ENCODE assay signal across 18 mouse cellular contexts in genomic region chr10:17075147-17075546, GRCm38 (mm10).
DNase-seq lines count a peak whose midpoint lies in the region; ATAC-seq and TF ChIP-seq lines count a peak whose summit lies in the region.
"Had no signal": no experiment of that assay in that cellular context is flagged by ENCODE, and none has a peak within 500 bp of the region (broad histone marks: within the 10 kb centered on the region; RNA-seq: fewer than 3 reads in every experiment).

No protein-coding gene starts in this region.

- H3K27ac ChIP-seq in kidney, postnatal 0 days = no peak overlapping the region
- no peak overlapping the region for H3K27ac ChIP-seq in kidney, embryonic 16.5 days (ENCODE audit: low read length)
- 0 out of 2 replicates have a peak overlapping the region, but pooled peaks have one; percentile 17 for H3K27ac ChIP-seq in embryonic facial prominence, embryonic 15.5 days (replicated peaks)
- 0 out of 2 replicates have a peak overlapping the region, but pooled peaks have one; percentile 13 for H3K27ac ChIP-seq in limb, embryonic 15.5 days
- H3K27ac ChIP-seq: gastrocnemius, adult 2 months; hindbrain, embryonic 15.5 days; liver, embryonic 15.5 days; macrophage; midbrain, embryonic 15.5 days had no signal

- no peak for TF ChIP-seq CTCF in kidney, postnatal 0 days (IDR thresholded peaks at IDR 0.05; ENCODE audit: low read depth)

- peak; percentile 14 for DNase-seq in kidney, postnatal 0 days (ENCODE audit: low spot score)
- peak; percentile 94 for DNase-seq in NIH3T3 (ENCODE audit: low read depth)
- DNase-seq in urinary bladder, postnatal 10 days (ENCODE audit: low spot score) = no peak
- DNase-seq in adrenal gland, adult 8-10 months = no peak
- DNase-seq: adrenal gland, postnatal 10 days; cerebellum, postnatal 10 days; gastrocnemius, adult 2 months; kidney, adult 18-20 months; thymus, postnatal 4 days had no signal

- H3K4me1 ChIP-seq in kidney, postnatal 0 days (replicated peaks; ENCODE audit: insufficient read depth, low read length) = no peaks in the 10 kb centered on the region
- peaks cover 3% of the 10 kb centered on the region; the same call in 1 of the 2 replicates for H3K4me1 ChIP-seq in kidney, embryonic 16.5 days (ENCODE audit: insufficient read depth, low read length)
- H3K4me1 ChIP-seq in embryonic facial prominence, embryonic 15.5 days = peaks cover 9% of the 10 kb centered on the region
- H3K4me1 ChIP-seq in limb, embryonic 15.5 days = peaks cover 15% of the 10 kb centered on the region
- H3K4me1 ChIP-seq: hindbrain, embryonic 15.5 days; liver, embryonic 15.5 days had no signal

- no peak overlapping the region for H3K4me3 ChIP-seq in kidney, postnatal 0 days (replicated peaks; ENCODE audit: low read depth, low read length)
- no peak overlapping the region for H3K4me3 ChIP-seq in kidney, embryonic 16.5 days (ENCODE audit: low read length)
- H3K4me3 ChIP-seq in embryonic facial prominence, embryonic 15.5 days (replicated peaks) = no peak overlapping the region
- no peak overlapping the region for H3K4me3 ChIP-seq in limb, embryonic 15.5 days
- H3K4me3 ChIP-seq: embryonic facial prominence, embryonic 13.5 days; forebrain, embryonic 12.5 days; gastrocnemius, adult 2 months; hindbrain, embryonic 15.5 days; liver, embryonic 15.5 days; midbrain, embryonic 15.5 days had no signal

- no peaks in the 10 kb centered on the region for H3K36me3 ChIP-seq in kidney, postnatal 0 days (ENCODE audit: insufficient read depth, low read length)
- no peaks in the 10 kb centered on the region for H3K36me3 ChIP-seq in kidney, embryonic 16.5 days (ENCODE audit: insufficient read depth, low read length)
- H3K36me3 ChIP-seq in embryonic facial prominence, embryonic 15.5 days = no peaks in the 10 kb centered on the region
- H3K36me3 ChIP-seq in limb, embryonic 15.5 days = no peaks in the 10 kb centered on the region
- H3K36me3 ChIP-seq: embryonic facial prominence, embryonic 13.5 days; forebrain, embryonic 12.5 days; hindbrain, embryonic 15.5 days; liver, embryonic 15.5 days; midbrain, embryonic 15.5 days had no signal

- no peak overlapping the region for H3K4me2 ChIP-seq in kidney, postnatal 0 days (ENCODE audit: low read length)
- H3K4me2 ChIP-seq in kidney, embryonic 16.5 days (replicated peaks; ENCODE audit: low read depth, low read length) = no peak overlapping the region
- H3K4me2 ChIP-seq in embryonic facial prominence, embryonic 15.5 days (replicated peaks) = no peak overlapping the region
- H3K4me2 ChIP-seq in limb, embryonic 15.5 days = no peak overlapping the region
- H3K4me2 ChIP-seq: forebrain, embryonic 12.5 days; hindbrain, embryonic 15.5 days; liver, embryonic 15.5 days; midbrain, embryonic 15.5 days had no signal

- ATAC-seq in kidney, postnatal 0 days (replicated peaks; ENCODE audit: low FRiP score, low read depth) = no peak
- ATAC-seq in kidney, embryonic 16.5 days (ENCODE audit: low FRiP score, low TSS enrichment) = no peak
- ATAC-seq in embryonic facial prominence, embryonic 15.5 days (ENCODE audit: insufficient number of reproducible peaks, low FRiP score, low TSS enrichment, low read depth) = no peak
- peak; percentile 72; the same call in 1 of the 2 replicates for ATAC-seq in limb, embryonic 15.5 days (ENCODE audit: insufficient number of reproducible peaks, low FRiP score, low TSS enrichment, low read depth)

- no peak overlapping the region for H3K9ac ChIP-seq in kidney, postnatal 0 days (ENCODE audit: low read depth, low read length)
- H3K9ac ChIP-seq in kidney, embryonic 16.5 days (replicated peaks; ENCODE audit: low read length) = no peak overlapping the region
- no peak overlapping the region for H3K9ac ChIP-seq in embryonic facial prominence, embryonic 15.5 days
- no peak overlapping the region for H3K9ac ChIP-seq in limb, embryonic 15.5 days
- H3K9ac ChIP-seq: embryonic facial prominence, embryonic 13.5 days; forebrain, embryonic 12.5 days; hindbrain, embryonic 15.5 days; liver, embryonic 15.5 days; midbrain, embryonic 15.5 days had no signal

- no peaks in the 10 kb centered on the region for H3K9me3 ChIP-seq in kidney, postnatal 0 days (replicated peaks; ENCODE audit: low read length)
- no peaks in the 10 kb centered on the region for H3K9me3 ChIP-seq in kidney, embryonic 16.5 days (ENCODE audit: low read length)
- H3K9me3 ChIP-seq in embryonic facial prominence, embryonic 15.5 days (replicated peaks) = no peaks in the 10 kb centered on the region
- H3K9me3 ChIP-seq in limb, embryonic 15.5 days = no peaks in the 10 kb centered on the region
- H3K9me3 ChIP-seq: embryonic facial prominence, embryonic 13.5 days; forebrain, embryonic 12.5 days; hindbrain, embryonic 15.5 days; liver, embryonic 15.5 days; midbrain, embryonic 15.5 days had no signal

- H3K27me3 ChIP-seq in kidney, postnatal 0 days (ENCODE audit: insufficient read depth, low read length) = no peaks in the 10 kb centered on the region
- H3K27me3 ChIP-seq in kidney, embryonic 16.5 days (ENCODE audit: insufficient read depth, low read length) = no peaks in the 10 kb centered on the region
- no peaks in the 10 kb centered on the region for H3K27me3 ChIP-seq in embryonic facial prominence, embryonic 15.5 days
- no peaks in the 10 kb centered on the region for H3K27me3 ChIP-seq in limb, embryonic 15.5 days
- H3K27me3 ChIP-seq: embryonic facial prominence, embryonic 13.5 days; forebrain, embryonic 12.5 days; hindbrain, embryonic 15.5 days; liver, embryonic 15.5 days; midbrain, embryonic 15.5 days had no signal

- 44% methylated on average over 4 of the region's 4 CpGs for WGBS in kidney, postnatal 0 days
- 42% methylated on average over 4 of the region's 4 CpGs for WGBS in kidney, embryonic 16.5 days
- WGBS in embryonic facial prominence, embryonic 15.5 days = 26% methylated on average over 4 of the region's 4 CpGs
- 29% methylated on average over 4 of the region's 4 CpGs for WGBS in limb, embryonic 15.5 days

Comparison
In these comparisons a context has a peak if more than half of its experiments do, and no peak if none do; other contexts are left out.
1. DNase-seq: peak in kidney, postnatal 0 days (single experiment) and NIH3T3 (single experiment); none in urinary bladder, postnatal 10 days (single experiment) and adrenal gland, adult 8-10 months (single experiment).
2. H3K27ac ChIP-seq: peak in embryonic facial prominence, embryonic 15.5 days (single experiment) and limb, embryonic 15.5 days (single experiment); none in kidney, postnatal 0 days (single experiment) and kidney, embryonic 16.5 days (single experiment).